Mouse (Mus musculus) thymus, postnatal 14 days (tissue): Measurements from ENCODE around the gene Gm20830.
"Not testable (repeated sequence)": the region's sequence is repeated elsewhere in the genome, so short reads cannot be mapped to it uniquely, and the experiment has no call there.

Experiments used
- DNase-seq: peaks from one replicate; pipeline ENCODE4 v3.0.0; 2021

Gm20830 gene

DNA sequence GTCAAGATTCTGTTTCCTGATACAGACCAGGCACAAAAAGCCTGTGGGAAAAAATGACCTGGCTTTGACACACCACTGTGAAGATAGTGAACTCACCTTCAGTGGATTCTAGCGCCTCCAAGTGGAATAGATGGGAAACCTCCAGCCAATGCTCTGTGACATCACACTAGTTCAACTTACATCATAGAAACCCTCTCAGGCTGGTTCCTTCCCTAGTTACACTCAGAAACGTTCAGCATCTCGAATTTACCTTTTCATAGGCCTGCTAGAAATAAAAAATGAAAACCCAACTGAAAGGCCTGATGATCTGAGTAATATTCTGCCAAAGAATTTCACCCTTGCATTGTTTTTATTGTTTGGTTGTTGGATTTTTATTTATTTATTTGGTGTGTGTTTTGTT is at the start of gene Gm20830:
TSS of gene Gm20830 (minus strand) at position 101 of the 400 bp plus-strand sequence.
- DNase-seq: not testable (repeated sequence)
